Mouse (Mus musculus): ENCODE measurements around the gene Cish.

The Cish gene

DNA sequence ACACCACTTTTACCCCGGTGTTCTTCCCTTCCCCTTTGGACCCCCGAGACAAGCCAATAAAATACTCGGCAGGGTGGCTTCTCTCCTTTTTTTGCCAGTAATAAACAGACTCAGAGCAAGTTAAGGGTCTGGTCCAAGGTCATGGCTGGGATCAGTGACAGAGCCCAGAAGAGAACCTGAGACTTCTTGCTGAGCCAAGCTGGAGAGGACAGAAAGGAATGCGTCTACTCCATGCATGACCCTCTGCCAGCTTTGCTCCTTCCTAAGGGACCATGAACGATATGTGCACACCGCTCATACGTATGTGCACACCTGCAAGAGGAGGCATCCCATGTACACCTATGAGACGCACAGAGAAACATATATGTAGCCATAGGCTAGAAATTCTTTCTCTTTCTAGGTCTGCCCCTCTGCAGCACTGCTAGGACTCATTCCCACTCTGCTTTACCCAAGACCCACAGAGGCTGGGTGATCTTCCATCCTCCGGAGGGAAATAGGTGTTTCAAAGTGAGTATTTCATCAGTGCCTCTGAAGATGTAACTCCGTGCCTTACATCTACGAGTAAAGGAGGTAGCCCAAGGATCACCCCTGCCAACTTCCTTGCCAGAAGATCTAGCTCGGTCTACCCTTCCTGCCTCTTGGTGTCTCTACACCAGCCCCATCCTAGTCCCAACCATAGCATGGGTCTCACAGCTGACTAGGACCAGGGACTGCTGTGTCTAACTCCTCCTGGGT is 45.3 kb downstream of the Cish start:
- ChIA-PET POLR2A (interaction anchor here (0.6 to 2.2 kb wide), 47 partner anchors 8 to 990 kb away, joined by 3 to 22 read pairs (median 3); partner anchors contain the start of genes Cyb561d2 (in 3 of the 4), Nprl2 (in 3 of the 4), Cish (in 2 of the 4) and Hyal1 (in 2 of the 4)), CTCF (interaction anchor here (0.7 to 1.7 kb wide), 18 partner anchors 8 to 454 kb away, joined by 3 to 13 read pairs (median 3); partner anchors contain the start of genes Cish (in 1 of the 4), Cyb561d2 (in 1 of the 4) and Rbm15b (in 1 of the 4))

DNA sequence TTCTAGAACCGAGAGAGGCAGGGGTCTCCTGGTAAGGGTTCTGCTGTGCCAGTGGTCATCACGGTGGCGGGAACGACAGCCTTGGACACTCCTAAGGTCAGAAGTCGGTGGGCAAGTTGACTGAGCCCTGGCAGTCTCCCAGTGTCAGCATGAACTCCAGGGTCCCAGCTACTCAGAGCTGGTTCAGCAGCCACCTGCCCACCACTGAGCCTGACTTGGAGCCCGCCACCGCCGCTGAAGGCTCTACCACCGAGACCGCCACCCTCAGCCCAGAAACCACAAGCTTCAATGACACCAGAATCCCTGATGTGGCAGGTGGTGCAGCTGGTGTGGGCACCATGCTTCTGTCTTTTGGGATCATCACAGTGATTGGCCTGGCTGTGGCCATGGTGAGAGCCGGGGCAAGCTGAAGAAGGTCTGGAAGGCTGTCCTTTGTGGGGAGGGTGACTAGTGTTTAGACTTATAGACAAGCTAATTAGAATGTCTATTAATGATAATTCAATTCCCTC is 46.4 kb downstream of the Cish start:
- ChIA-PET POLR2A (interaction anchor here in 1 of 4 experiments (0.8 kb wide), 1 partner anchor 9 kb away, joined by 3 read pairs; no protein-coding TSS in a partner anchor), CTCF (no interaction called here)

- POLR2A ChIA-PET, result interaction anchor here in 1 of 4 experiments (0.8 kb wide), 1 partner anchor 10 kb away, joined by 3 read pairs; no protein-coding TSS in a partner anchor
- CTCF ChIA-PET, result interaction anchor here in 2 of 4 experiments (0.6 kb wide), 2 partner anchors 11 to 270 kb away, joined by 3 to 5 read pairs; no protein-coding TSS in a partner anchor
These were observed 47.5 kb downstream of the Cish start for GRCm38 (mm10) chr9:107343146-107343943.

DNA sequence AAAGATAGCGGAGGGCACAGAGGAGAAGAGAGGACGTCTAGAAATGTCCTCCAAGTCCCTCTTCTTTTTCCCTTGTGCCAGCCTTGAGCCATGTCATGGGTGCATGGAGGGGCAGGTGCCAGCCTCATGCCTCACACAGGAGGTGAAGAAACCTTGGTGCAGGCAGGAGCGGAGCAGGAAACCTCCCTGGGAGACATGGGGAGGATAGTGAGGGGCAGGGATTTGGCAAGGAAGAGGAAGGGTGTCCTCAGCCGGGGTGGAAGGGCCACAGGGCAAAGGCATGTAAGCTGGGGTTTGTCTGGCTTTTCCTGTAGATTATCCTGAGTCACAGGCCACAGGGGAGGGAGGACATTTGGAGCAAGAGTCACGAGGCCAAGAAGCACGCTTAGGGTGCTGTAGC is 48.2 kb downstream of the Cish start:
- CTCF ChIA-PET, result interaction anchor here in 1 of 4 experiments (0.6 kb wide), 1 partner anchor 269 kb away, joined by 3 read pairs; no protein-coding TSS in a partner anchor

GRCm38 (mm10) chr9:107346081-107346480 is 50.3 kb downstream of the Cish start:
- ChIA-PET POLR2A (interaction anchor here in 2 of 4 experiments (0.7 to 1.0 kb wide), 2 partner anchors 13 to 14 kb away, joined by 4 read pairs; no protein-coding TSS in a partner anchor), CTCF (no interaction called here)

More for the DNA sequence above, 48.2 kb downstream of the Cish start:
- POLR2A ChIA-PET, result no interaction called here

GRCm38 (mm10) chr9:107347586-107348183 is 51.9 kb downstream of the Cish start:
- ChIA-PET CTCF (interaction anchor here in 1 of 4 experiments (1.8 kb wide), 1 partner anchor 52 kb away, joined by 4 read pairs; the partner anchor contains the start of gene Cish), POLR2A (interaction anchor here in 3 of 4 experiments (0.6 to 1.2 kb wide), 4 partner anchors 21 to 638 kb away, joined by 3 to 4 read pairs (median 3); partner anchors contain the start of genes Cyb561d2 (in 1 of the 3), Inka1 (in 1 of the 3) and Nprl2 (in 1 of the 3))

GRCm38 (mm10) chr9:107349321-107349720 is 53.5 kb downstream of the Cish start:
- POLR2A ChIA-PET, result interaction anchor here in 2 of 4 experiments (0.8 to 2.1 kb wide), 4 partner anchors 9 to 53 kb away, joined by 3 to 11 read pairs (median 5); partner anchors contain the start of gene 6430571L13Rik (in 2 of the 2)
- CTCF ChIA-PET, result interaction anchor here (0.5 to 1.8 kb wide), 8 partner anchors 8 to 232 kb away, joined by 3 to 6 read pairs (median 3); partner anchors contain the start of gene Cish (in 1 of the 4)
